8 mouse cellular contexts compared by ENCODE assay signal in the genomic region with DNA sequence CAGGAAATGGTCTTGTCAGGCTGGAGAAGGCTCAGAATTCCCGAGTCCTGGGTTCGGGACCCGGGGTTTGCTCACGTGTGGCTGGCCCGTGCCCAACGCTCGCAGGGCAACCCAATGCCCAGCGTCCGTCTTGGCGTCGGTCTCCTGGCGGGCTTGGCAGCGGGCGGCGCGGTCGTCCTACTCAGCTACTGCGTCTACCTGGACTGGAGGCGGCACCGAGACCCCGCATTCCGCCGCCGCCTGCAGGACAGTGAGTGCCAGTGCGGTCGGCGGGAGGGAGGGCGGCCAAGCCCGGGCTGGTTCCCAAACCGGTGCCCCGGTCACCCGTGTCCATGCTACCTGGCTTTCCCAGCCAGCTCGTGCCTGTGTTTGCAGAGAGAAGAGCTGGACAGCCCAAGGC. TPM values are rescaled to one million over a fixed set of nuclear protein-coding genes. Genes with fewer than 3 reads are reported as not detected.
DNase-seq lines count a peak whose midpoint lies in the region; ATAC-seq and TF ChIP-seq lines count a peak whose summit lies in the region.

Gene Tomm20l, plus strand, starts transcription at position 98 of the 400 bp plus-strand sequence.

- H3K4me3 ChIP-seq in heart, embryonic 12.5 days = peak within 1 kb of the TSS; percentile 41
- peak within 1 kb of the TSS; percentile 25 for H3K4me3 ChIP-seq in kidney, embryonic 14.5 days (ENCODE audit: low read length)
- H3K4me3 ChIP-seq in lung, postnatal 0 days (ENCODE audit: low read depth, low read length) = 0 out of 2 replicates have a peak within 1 kb of the TSS, but pooled peaks have one; percentile 3
- peak within 1 kb of the TSS; percentile 46 for H3K4me3 ChIP-seq in small intestine, adult 2 months (ENCODE audit: low read depth, low read length)

- H3K36me3 ChIP-seq in heart, embryonic 12.5 days = no peaks in the 10 kb centered on the region
- H3K36me3 ChIP-seq in kidney, embryonic 14.5 days (ENCODE audit: control insufficient read depth, insufficient read depth, low read length) = no peaks in the 10 kb centered on the region
- H3K36me3 ChIP-seq in lung, postnatal 0 days (ENCODE audit: insufficient read depth, low read length) = no peaks in the 10 kb centered on the region
- no peaks in the 10 kb centered on the region for H3K36me3 ChIP-seq in small intestine, adult 2 months (ENCODE audit: control insufficient read depth, insufficient read depth, low read length)

- intact Hi-C loops in gastrocnemius, postnatal 36 days (cut with DNase I) = no loop called here

- 5% methylated on average over 33 of the region's 33 CpGs for WGBS in heart, embryonic 12.5 days
- WGBS in kidney, embryonic 14.5 days = 7% methylated on average over 33 of the region's 33 CpGs
- WGBS in lung, postnatal 0 days = 10% methylated on average over 33 of the region's 33 CpGs
- WGBS in small intestine, adult 2 months = 10% methylated on average over 33 of the region's 33 CpGs

- peak; percentile 19; the same call in 1 of the 2 replicates for ATAC-seq in heart, embryonic 12.5 days (ENCODE audit: insufficient number of reproducible peaks, low FRiP score)
- peak; percentile 55; the same call in 1 of the 2 replicates for ATAC-seq in kidney, embryonic 14.5 days (ENCODE audit: low FRiP score, low TSS enrichment)
- ATAC-seq in lung, postnatal 0 days = peak; percentile 80

- peak; percentile 59 for TF ChIP-seq CTCF in lung, postnatal 0 days (IDR thresholded peaks at IDR 0.05)
- 0 out of 2 replicates have a peak, but pooled peaks have one; percentile 5 for TF ChIP-seq CTCF in small intestine, adult 2 months (IDR thresholded peaks at IDR 0.05; ENCODE audit: extremely low read depth, insufficient read length, insufficient replicate concordance, low read depth, low read length)

- H3K9ac ChIP-seq in heart, embryonic 12.5 days = peak within 1 kb of the TSS; percentile 49; the same call in 1 of the 2 replicates
- H3K9ac ChIP-seq in kidney, embryonic 14.5 days (ENCODE audit: low read depth, low read length) = peak within 1 kb of the TSS; percentile 18; the same call in 1 of the 2 replicates
- H3K9ac ChIP-seq in lung, postnatal 0 days (replicated peaks; ENCODE audit: low read depth) = no peak within 1 kb of the TSS

- H3K27ac ChIP-seq in heart, embryonic 12.5 days (ENCODE audit: poor library complexity, severe bottlenecking) = no peak within 1 kb of the TSS
- H3K27ac ChIP-seq in kidney, embryonic 14.5 days (ENCODE audit: low read depth, low read length) = no peak within 1 kb of the TSS
- H3K27ac ChIP-seq in lung, postnatal 0 days (ENCODE audit: low read length) = no peak within 1 kb of the TSS
- no peak within 1 kb of the TSS for H3K27ac ChIP-seq in small intestine, adult 2 months (ENCODE audit: insufficient read depth, low read depth, low read length)

- no peak for TF ChIP-seq POLR2A in small intestine, adult 2 months (IDR thresholded peaks at IDR 0.05; ENCODE audit: low read depth, low read length)

- no peak for TF ChIP-seq EP300 in lung, postnatal 0 days (IDR thresholded peaks at IDR 0.05)

- H3K4me2 ChIP-seq in heart, embryonic 12.5 days = peak within 1 kb of the TSS; percentile 77
- H3K4me2 ChIP-seq in kidney, embryonic 14.5 days (replicated peaks; ENCODE audit: low read depth, low read length) = peak within 1 kb of the TSS; percentile 42
- peak within 1 kb of the TSS; percentile 41 for H3K4me2 ChIP-seq in lung, postnatal 0 days (replicated peaks; ENCODE audit: low read depth, low read length)

- H3K4me1 ChIP-seq in heart, embryonic 12.5 days (replicated peaks) = peaks cover 27% of the 10 kb centered on the region
- no peaks in the 10 kb centered on the region for H3K4me1 ChIP-seq in kidney, embryonic 14.5 days (ENCODE audit: control insufficient read depth, insufficient read depth, low read length)
- H3K4me1 ChIP-seq in lung, postnatal 0 days (ENCODE audit: insufficient read depth, low read depth, low read length) = no peaks in the 10 kb centered on the region; the same call in 1 of the 2 replicates
- H3K4me1 ChIP-seq in small intestine, adult 2 months (ENCODE audit: control insufficient read depth, insufficient read depth, insufficient read length, low read length) = peaks cover 5% of the 10 kb centered on the region

- no peaks in the 10 kb centered on the region for H3K27me3 ChIP-seq in heart, embryonic 12.5 days (replicated peaks)
- no peaks in the 10 kb centered on the region for H3K27me3 ChIP-seq in kidney, embryonic 14.5 days (ENCODE audit: control insufficient read depth, insufficient read depth, low read length)
- H3K27me3 ChIP-seq in lung, postnatal 0 days (replicated peaks; ENCODE audit: insufficient read depth, low read length) = no peaks in the 10 kb centered on the region
- no peaks in the 10 kb centered on the region for H3K27me3 ChIP-seq in small intestine, adult 2 months (ENCODE audit: control insufficient read depth, insufficient read depth, low read length)

- H3K9me3 ChIP-seq in heart, embryonic 12.5 days (replicated peaks) = no peaks in the 10 kb centered on the region
- H3K9me3 ChIP-seq in kidney, embryonic 14.5 days (ENCODE audit: control insufficient read depth, low read length) = no peaks in the 10 kb centered on the region
- H3K9me3 ChIP-seq in lung, postnatal 0 days (ENCODE audit: low read length) = no peaks in the 10 kb centered on the region

- DNase-seq in gastrocnemius, postnatal 10 days = peak; percentile 28
- no peak for DNase-seq in gastrocnemius, postnatal 36 days
- peak; percentile 68 to 71 for DNase-seq in cerebellum, postnatal 10 days
- peak; percentile 58 for DNase-seq in lung, postnatal 0 days (ENCODE audit: low spot score)
- no peak for DNase-seq in right cerebral cortex, postnatal 4 days

RNA-seq across cellular contexts. Expression of gene Tomm20l, which starts in this region (rescaled TPM):
- total RNA-seq in gastrocnemius, postnatal 10 days (2021) = not detected
- total RNA-seq in gastrocnemius, postnatal 36 days (2021) = not detected
- not detected in 2 replicates for polyA plus RNA-seq in heart, embryonic 12.5 days (2016; fragmentation: Nextera tagmentation; extraction: Ambion mirVana)
- polyA plus RNA-seq in kidney, embryonic 14.5 days (2014; fragmentation: Nextera tagmentation; extraction: Ambion mirVana) = not detected in 2 replicates
- 0.86 and 1.0 TPM in 2 replicates for polyA plus RNA-seq in lung, postnatal 0 days (2015; fragmentation: Nextera tagmentation; extraction: Ambion mirVana)
- polyA plus RNA-seq in small intestine, adult 2 months (2012; rRNA removed) = not detected in 2 replicates

Comparison
In these comparisons a context has a peak if more than half of its experiments do, and no peak if none do; other contexts are left out.
1. Peak in DNase-seq in gastrocnemius, postnatal 10 days; RNA of the gene not detected or under 1 TPM.
2. Peak in ATAC-seq, H3K4me3 ChIP-seq, H3K9ac ChIP-seq and H3K4me2 ChIP-seq in heart, embryonic 12.5 days; RNA of the gene not detected or under 1 TPM.
3. Peak in ATAC-seq, H3K4me3 ChIP-seq, H3K9ac ChIP-seq and H3K4me2 ChIP-seq in kidney, embryonic 14.5 days; RNA of the gene not detected or under 1 TPM.
4. DNase-seq: peak in cerebellum, postnatal 10 days (2 of 2) and lung, postnatal 0 days (single experiment); none in gastrocnemius, postnatal 36 days (0 of 2) and right cerebral cortex, postnatal 4 days (single experiment).
5. ATAC-seq: peak in every context shown above with its lines; median percentile 80 in lung, postnatal 0 days; 55 in kidney, embryonic 14.5 days; 19 in heart, embryonic 12.5 days.
6. Peak in every context shown above with its lines, with median percentiles within 50 percentile points of each other: H3K4me2 ChIP-seq and H3K4me3 ChIP-seq.